Mouse (Mus musculus) lung, postnatal 0 days (tissue): ENCODE data around the gene Insr. TPM values are rescaled to one million over a fixed set of nuclear protein-coding genes. Genes with fewer than 3 reads are reported as not detected.
"Not testable (repeated sequence)": the region's sequence is repeated elsewhere in the genome, so short reads cannot be mapped to it uniquely, and the experiment has no call there.

Source experiments
- ATAC-seq: fragments of 200-750 bp; cut with Nextera tagmentation; 2 replicates; pipeline ENCODE4 v1.8.0; 2017; ENCODE audit warnings: moderate library complexity
- DNase-seq: peaks from one replicate; pipeline ENCODE4 v3.0.0-alpha.2; 2016; ENCODE audit warnings: low spot score
- H3K27ac ChIP-seq: fragments of 300-500 bp; sonication (generic); 2 replicates; pipeline ENCODE4 v1.5.1; 2014; ENCODE audit warnings: antibody characterized with exemption, mild to moderate bottlenecking, low read length, mixed read lengths
- H3K27me3 ChIP-seq: fragments of 300-500 bp; sonication (generic); replicated peaks from 2 replicates; pipeline ENCODE4 v1.6.1; 2014; ENCODE audit warnings: low read length, mixed read lengths; ENCODE audit not compliant: insufficient read depth
- H3K36me3 ChIP-seq: fragments of 300-500 bp; sonication (generic); 2 replicates; pipeline ENCODE4 v1.6.1; 2014; ENCODE audit warnings: low read length, mixed read lengths; ENCODE audit not compliant: insufficient read depth
- H3K4me1 ChIP-seq: fragments of 300-500 bp; sonication (generic); 2 replicates; pipeline ENCODE4 v1.6.1; 2014; ENCODE audit warnings: antibody characterized with exemption, low read depth, low read length, mixed read lengths; ENCODE audit not compliant: insufficient read depth
- H3K4me2 ChIP-seq: fragments of 300-500 bp; sonication (generic); replicated peaks from 2 replicates; pipeline ENCODE4 v1.6.1; 2014; ENCODE audit warnings: low read depth, mild to moderate bottlenecking, low read length, moderate library complexity, mixed read lengths
- H3K4me3 ChIP-seq: fragments of 300-500 bp; sonication (generic); 2 replicates; pipeline ENCODE4 v1.5.1; 2014; ENCODE audit warnings: low read depth, low read length
- H3K9ac ChIP-seq: fragments of 300-500 bp; sonication (generic); replicated peaks from 2 replicates; pipeline ENCODE4 v1.6.1; 2014; ENCODE audit warnings: low read depth, mild to moderate bottlenecking
- H3K9me3 ChIP-seq: fragments of 300-500 bp; sonication (generic); 2 replicates; pipeline ENCODE4 v1.6.1; 2016; ENCODE audit warnings: low read length, mixed read lengths
- CTCF ChIP-seq: IDR thresholded peaks from 2 replicates; pipeline ENCODE4 v1.5.1; 2016; ENCODE audit warnings: antibody characterized with exemption, mild to moderate bottlenecking
- EP300 ChIP-seq: IDR thresholded peaks from 2 replicates; pipeline ENCODE4 v1.6.1; 2016; ENCODE audit warnings: antibody characterized with exemption, mild to moderate bottlenecking, control low read depth
- WGBS: fragments of 180-500 bp; shearing (Covaris S2); extraction: QIAGEN DNeasy Blood & Tissue Kit; methylation state at CpG from one replicate; pipeline ENCODE4 v1.1.7; 2014; 5-methylcytosine and 5-hydroxymethylcytosine counted together
- microRNA-seq: library from miRNA; unstranded; fragments of <30 nt; microRNA quantifications from one replicate; pipeline ENCODE4, GENCODE M21; 2016
- polyA plus RNA-seq: library from polyadenylated mRNA; unstranded; fragments of >200 nt; fragmentation: Nextera tagmentation; extraction: Ambion mirVana; gene quantifications from 2 replicates; pipeline ENCODE4 v1.2.1, GENCODE M21; 2015

Gene Insr
- polyA plus RNA-seq, 1 experiment from 2014 or later: 27.1 TPM

GRCm38 (mm10) chr8:3177440-3177839 lies 102.0 kb downstream of the Insr start:
- H3K9me3 ChIP-seq: no peaks in the 10 kb centered on the region
- ATAC-seq (no peak), DNase-seq (no peak)
- H3K27me3 ChIP-seq: no peaks in the 10 kb centered on the region
- H3K9ac ChIP-seq: no peak overlapping the region
- no peak overlapping the region for H3K4me3 ChIP-seq
- H3K27ac ChIP-seq: no peak overlapping the region
- no peaks in the 10 kb centered on the region for H3K4me1 ChIP-seq
- 96% methylated on average over 4 of the region's 4 CpGs for WGBS
- H3K4me2 ChIP-seq: no peak overlapping the region
- H3K36me3 ChIP-seq: peaks cover 31% of the 10 kb centered on the region
- no peak for TF ChIP-seq EP300
- no peak for TF ChIP-seq CTCF

- Histone ChIP-seq H3K36me3 (peaks cover 53% of the 10 kb centered on the region), H3K4me2 (no peak overlapping the region), H3K9me3 (no peaks in the 10 kb centered on the region), H3K4me3 (no peak overlapping the region), H3K27me3 (no peaks in the 10 kb centered on the region), H3K9ac (no peak overlapping the region), H3K4me1 (no peaks in the 10 kb centered on the region), H3K27ac (no peak overlapping the region)
- no peak for ATAC-seq
- WGBS: 73% methylated on average over 1 of the region's 1 CpGs
- no peak for DNase-seq
- TF ChIP-seq EP300 (no peak), CTCF (no peak)
These were observed 107.2 kb downstream of the Insr start for GRCm38 (mm10) chr8:3172246-3172645.

- H3K4me3 ChIP-seq: no peak overlapping the region
- no peak overlapping the region for H3K4me2 ChIP-seq
- H3K27me3 ChIP-seq: no peaks in the 10 kb centered on the region
- H3K36me3 ChIP-seq: no peaks in the 10 kb centered on the region
- TF ChIP-seq CTCF (no peak), EP300 (no peak)
- H3K27ac ChIP-seq: no peak overlapping the region
- ATAC-seq (no peak), DNase-seq (no peak)
- no peaks in the 10 kb centered on the region for H3K9me3 ChIP-seq
- H3K4me1 ChIP-seq: no peaks in the 10 kb centered on the region
- WGBS: 70% methylated on average over 1 of the region's 1 CpGs
- H3K9ac ChIP-seq: no peak overlapping the region
These were observed 132.9 kb downstream of the Insr start for GRCm38 (mm10) chr8:3146506-3146905.

DNA sequence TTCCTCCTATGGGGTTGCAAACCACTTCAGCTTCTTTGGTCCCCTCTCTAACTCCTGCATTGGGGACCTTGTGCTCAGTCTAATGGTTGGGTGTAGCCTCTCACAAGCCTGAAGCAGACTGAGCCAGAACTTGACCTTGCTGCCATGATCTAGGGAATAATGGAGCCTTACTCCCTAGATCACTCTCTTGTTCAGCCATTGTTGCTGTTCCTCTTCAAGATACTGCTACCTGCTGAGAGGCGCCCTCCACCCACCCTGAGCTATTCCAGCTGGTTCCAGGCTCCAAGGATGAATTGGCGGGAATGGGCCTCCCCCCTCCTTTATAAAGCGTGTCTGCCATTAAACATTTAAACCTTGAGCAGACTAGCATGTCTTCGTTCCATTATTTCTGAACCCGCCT lies 179.0 kb downstream of the Insr start:
- not testable (repeated sequence) for ATAC-seq, H3K27ac ChIP-seq, H3K4me2 ChIP-seq, H3K9me3 ChIP-seq, DNase-seq, H3K4me1 ChIP-seq, H3K36me3 ChIP-seq, H3K4me3 ChIP-seq, H3K27me3 ChIP-seq, H3K9ac ChIP-seq
- WGBS: 77% methylated on average over 5 of the region's 5 CpGs

Small RNAs within 50 kb of the gene (microRNA-seq; reads per million reads assigned to microRNA genes)
- gene Gm25775: not detected

Other genes with a start within 250 kb of the Insr start
- 0.38 and 0.40 TPM in 2 replicates for gene A430078G23Rik, start 73.8 kb upstream of the Insr start, polyA plus RNA-seq
- 5.8 and 6.1 TPM in 2 replicates for gene Arhgef18, start 113.4 kb upstream of the Insr start, polyA plus RNA-seq
- 7.8 and 9.1 TPM in 2 replicates for gene Pex11g, start 188.1 kb upstream of the Insr start, polyA plus RNA-seq
- not detected in 2 replicates for gene Tex45, start 191.2 kb upstream of the Insr start, polyA plus RNA-seq
- 29.8 and 31.6 TPM in 2 replicates for gene Zfp358, start 213.5 kb upstream of the Insr start, polyA plus RNA-seq
- gene Mcoln1, start 220.8 kb upstream of the Insr start, polyA plus RNA-seq: 38.5 and 40.0 TPM in 2 replicates
- gene Pnpla6, start 235.8 kb upstream of the Insr start, polyA plus RNA-seq: 18.1 and 19.0 TPM in 2 replicates